Comparison of ENCODE assay signal across 8 mouse cellular contexts in the genomic region with DNA sequence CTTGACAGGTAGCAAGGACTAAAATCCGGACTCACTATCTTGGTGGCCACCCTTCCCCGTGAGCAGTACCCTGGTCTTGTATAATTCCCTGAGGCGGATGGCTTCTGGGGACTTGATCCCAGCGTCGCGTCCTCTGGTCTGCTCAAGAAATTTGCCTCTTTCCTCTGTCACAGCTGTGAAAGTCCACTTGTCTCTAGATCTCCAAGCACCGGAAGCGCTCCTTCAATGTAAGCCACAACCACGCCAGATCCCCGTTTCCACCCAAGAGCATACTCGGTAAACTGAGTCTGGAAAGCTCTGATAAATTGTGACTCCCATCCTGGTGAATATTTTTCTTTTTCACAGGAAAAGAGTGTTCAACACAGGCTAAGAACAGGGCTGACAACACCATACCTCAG. TPM values are rescaled to one million over a fixed set of nuclear protein-coding genes. Genes with fewer than 3 reads are reported as not detected.
A peak's percentile ranks its signal among the peaks of the same experiment; 100 is the strongest.
DNase-seq lines count a peak whose midpoint lies in the region; ATAC-seq and TF ChIP-seq lines count a peak whose summit lies in the region.

No protein-coding gene starts in this region.

- H3K9ac ChIP-seq in hindbrain, embryonic 13.5 days: peak overlapping the region; percentile 84

- H3K4me3 ChIP-seq in testis, adult 2 months (ENCODE audit: control insufficient read depth, low read depth, low read length): peak overlapping the region; percentile 93
- peak overlapping the region; percentile 52 for H3K4me3 ChIP-seq in hindbrain, embryonic 13.5 days

- DNase-seq in embryo, embryonic 10 days (ENCODE audit: low spot score): peak; percentile 22
- DNase-seq in embryo, embryonic 9.5 days (ENCODE audit: extremely low spot score): no peak
- DNase-seq in testis, postnatal 14 days (ENCODE audit: low spot score): no peak
- no peak for DNase-seq in right cerebral cortex, postnatal 4 days
- DNase-seq in cerebellum, adult 8-10 months: no peak

- 0 out of 2 replicates have a peak, but pooled peaks have one; percentile 7 for ATAC-seq in hindbrain, embryonic 13.5 days (ENCODE audit: low FRiP score)
- ATAC-seq in megakaryocyte-erythroid progenitor cell, adult 5-6 weeks (replicated peaks; ENCODE audit: low FRiP score, low TSS enrichment, poor library complexity, severe bottlenecking): peak; percentile 34; the same call in 1 of the 2 replicates

- no peaks in the 10 kb centered on the region for H3K9me3 ChIP-seq in hindbrain, embryonic 13.5 days

- peaks cover 5% of the 10 kb centered on the region for H3K4me1 ChIP-seq in testis, adult 2 months (ENCODE audit: control insufficient read depth, insufficient read depth, low read length)
- H3K4me1 ChIP-seq in hindbrain, embryonic 13.5 days (replicated peaks): peaks cover 19% of the 10 kb centered on the region

- no peaks in the 10 kb centered on the region for H3K27me3 ChIP-seq in testis, adult 2 months (ENCODE audit: control insufficient read depth, insufficient read depth, low read length)
- no peaks in the 10 kb centered on the region for H3K27me3 ChIP-seq in hindbrain, embryonic 13.5 days

- H3K36me3 ChIP-seq in testis, adult 2 months (ENCODE audit: control insufficient read depth, insufficient read depth, low read length): no peaks in the 10 kb centered on the region
- H3K36me3 ChIP-seq in hindbrain, embryonic 13.5 days: 0 out of 2 replicates have a peak, but pooled peaks cover under 1% of the 10 kb centered on the region

- no peak for TF ChIP-seq POLR2A in testis, adult 2 months (IDR thresholded peaks at IDR 0.05; ENCODE audit: control insufficient read depth, low read depth, low read length)

- H3K4me2 ChIP-seq in hindbrain, embryonic 13.5 days: peak overlapping the region; percentile 82

- TF ChIP-seq CTCF in testis, adult 2 months (IDR thresholded peaks at IDR 0.05; ENCODE audit: control insufficient read depth, insufficient read depth, insufficient replicate concordance, low read depth, low read length): no peak

- H3K27ac ChIP-seq in testis, adult 2 months (ENCODE audit: control insufficient read depth, insufficient read depth, low read depth, low read length): peak overlapping the region; percentile 70
- peak overlapping the region; percentile 91 for H3K27ac ChIP-seq in hindbrain, embryonic 13.5 days

- 5% methylated on average over 11 of the region's 11 CpGs for WGBS in hindbrain, embryonic 13.5 days

RNA-seq across cellular contexts. Expression of gene Nat8f1, which starts 0.3 kb away (rescaled TPM):
- polyA plus RNA-seq in testis, adult 2 months (2012; rRNA removed): 6.1 and 7.6 TPM in 2 replicates
- 16.0 and 20.0 TPM in 2 replicates for polyA plus RNA-seq in hindbrain, embryonic 13.5 days (2015; fragmentation: Nextera tagmentation; extraction: Ambion mirVana)
- total RNA-seq in megakaryocyte-erythroid progenitor cell, adult 5-6 weeks (2014; fragmentation: Nextera tagmentation): 3.6 and 10.2 TPM in 2 replicates
- 1.4 and 2.2 TPM in 2 replicates for total RNA-seq in megakaryocyte-erythroid progenitor cell, adult 5-6 weeks (2017)

RNA-seq across cellular contexts. Expression of gene Tprkb, which starts 3.5 kb away (rescaled TPM):
- polyA plus RNA-seq in testis, adult 2 months (2012; rRNA removed): 10.8 and 11.1 TPM in 2 replicates
- 50.0 and 55.5 TPM in 2 replicates for polyA plus RNA-seq in hindbrain, embryonic 13.5 days (2015; fragmentation: Nextera tagmentation; extraction: Ambion mirVana)
- total RNA-seq in megakaryocyte-erythroid progenitor cell, adult 5-6 weeks (2014; fragmentation: Nextera tagmentation): 37.6 and 38.1 TPM in 2 replicates
- 47.5 and 54.2 TPM in 2 replicates for total RNA-seq in megakaryocyte-erythroid progenitor cell, adult 5-6 weeks (2017)

RNA-seq across cellular contexts. Expression of gene Nat8f4, which starts 10.5 kb away (rescaled TPM):
- 27.6 and 45.1 TPM in 2 replicates for polyA plus RNA-seq in testis, adult 2 months (2012; rRNA removed)
- polyA plus RNA-seq in hindbrain, embryonic 13.5 days (2015; fragmentation: Nextera tagmentation; extraction: Ambion mirVana): 6.8 and 6.9 TPM in 2 replicates
- total RNA-seq in megakaryocyte-erythroid progenitor cell, adult 5-6 weeks (2014; fragmentation: Nextera tagmentation): 3.0 and 3.1 TPM in 2 replicates
- total RNA-seq in megakaryocyte-erythroid progenitor cell, adult 5-6 weeks (2017): 1.7 and 3.2 TPM in 2 replicates

RNA-seq across cellular contexts. Expression of gene Nat8f2, which starts 46.2 kb away (rescaled TPM):
- polyA plus RNA-seq in testis, adult 2 months (2012; rRNA removed): 0.22 and 0.23 TPM in 2 replicates
- polyA plus RNA-seq in hindbrain, embryonic 13.5 days (2015; fragmentation: Nextera tagmentation; extraction: Ambion mirVana): not detected in 2 replicates
- total RNA-seq in megakaryocyte-erythroid progenitor cell, adult 5-6 weeks (2014; fragmentation: Nextera tagmentation): not detected in 2 replicates
- total RNA-seq in megakaryocyte-erythroid progenitor cell, adult 5-6 weeks (2017): not detected in 2 replicates

RNA-seq across cellular contexts. Expression of gene Dusp11, which starts 46.3 kb away (rescaled TPM):
- polyA plus RNA-seq in testis, adult 2 months (2012; rRNA removed): 12.2 and 15.7 TPM in 2 replicates
- 49.9 and 53.4 TPM in 2 replicates for polyA plus RNA-seq in hindbrain, embryonic 13.5 days (2015; fragmentation: Nextera tagmentation; extraction: Ambion mirVana)
- 93.0 and 94.7 TPM in 2 replicates for total RNA-seq in megakaryocyte-erythroid progenitor cell, adult 5-6 weeks (2014; fragmentation: Nextera tagmentation)
- total RNA-seq in megakaryocyte-erythroid progenitor cell, adult 5-6 weeks (2017): 46.7 and 51.1 TPM in 2 replicates
